Mouse (Mus musculus): ENCODE measurements around the gene Lrrc3b. TPM values are rescaled to one million over a fixed set of nuclear protein-coding genes. Genes with fewer than 3 reads are reported as not detected.

Gene Lrrc3b
- polyA plus RNA-seq (2015; fragmentation: Nextera tagmentation; extraction: Ambion mirVana): 2.2 and 3.3 TPM in 2 replicates

DNA sequence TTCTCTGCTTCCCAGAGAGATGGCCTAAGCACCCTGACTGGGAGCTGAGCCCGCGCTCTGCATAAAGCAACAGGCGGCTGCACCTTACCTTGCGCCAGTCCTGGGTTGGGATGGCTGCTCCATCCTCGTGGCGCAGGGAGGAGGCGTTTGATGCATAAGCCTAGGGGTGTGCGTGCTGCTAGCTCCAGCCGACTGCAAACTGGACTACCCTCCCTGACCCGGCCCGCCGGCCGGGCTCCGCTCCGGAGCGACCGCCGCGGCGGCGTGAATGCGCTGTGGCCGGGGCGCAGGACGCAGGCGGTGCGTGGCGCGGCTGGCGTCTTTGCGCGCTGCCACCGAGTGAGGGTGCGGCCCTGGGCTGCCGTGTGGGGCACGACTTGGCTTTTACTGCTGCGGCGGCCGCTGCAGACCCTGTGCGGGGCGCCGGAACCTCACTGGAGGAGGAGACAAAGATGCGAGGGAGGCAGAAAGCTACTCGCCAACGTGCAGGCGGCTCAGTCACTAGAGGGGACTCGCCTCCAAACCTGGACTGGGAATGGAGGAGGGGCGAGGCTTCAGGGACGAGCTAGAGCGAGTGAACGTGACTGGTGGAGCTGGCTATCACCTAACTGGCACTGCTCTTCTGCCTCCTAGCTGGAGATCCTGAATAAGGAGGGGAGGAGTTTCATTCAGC, at the start of gene Lrrc3b:
Lrrc3b (minus strand) TSS at position 503 of the 673 bp plus-strand sequence.

All from spleen, postnatal 0 days (tissue).